Mouse (Mus musculus) yolk sac, embryonic 10.5 days (tissue): Measurements from ENCODE around the gene Pgghg.

ENCODE experiments used
- DNase-seq: peaks from one replicate; pipeline ENCODE4 v3.0.0-alpha.2; 2017; ENCODE audit warnings: low spot score

The Pgghg gene

DNA sequence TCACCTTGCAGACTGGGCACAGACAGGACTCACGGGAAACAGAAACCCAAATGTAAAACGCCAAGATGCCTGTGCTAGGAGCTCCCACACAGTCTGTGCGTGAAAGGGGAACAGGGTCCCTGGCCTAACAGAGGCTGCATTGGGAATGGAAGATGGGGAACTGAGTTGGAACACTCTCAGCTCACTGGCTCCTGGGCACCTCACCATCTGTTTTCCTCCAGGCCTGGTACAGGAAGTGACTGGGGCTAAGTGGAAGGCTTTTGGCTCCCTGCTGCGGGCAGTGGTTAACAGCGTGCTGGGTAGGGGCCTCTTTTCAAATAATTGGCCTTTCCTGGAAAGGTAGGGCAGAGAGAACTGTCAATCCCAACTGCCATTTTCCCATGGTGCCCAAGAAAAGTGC lies 49.4 kb downstream of the Pgghg start:
- DNase-seq, result no peak

DNA sequence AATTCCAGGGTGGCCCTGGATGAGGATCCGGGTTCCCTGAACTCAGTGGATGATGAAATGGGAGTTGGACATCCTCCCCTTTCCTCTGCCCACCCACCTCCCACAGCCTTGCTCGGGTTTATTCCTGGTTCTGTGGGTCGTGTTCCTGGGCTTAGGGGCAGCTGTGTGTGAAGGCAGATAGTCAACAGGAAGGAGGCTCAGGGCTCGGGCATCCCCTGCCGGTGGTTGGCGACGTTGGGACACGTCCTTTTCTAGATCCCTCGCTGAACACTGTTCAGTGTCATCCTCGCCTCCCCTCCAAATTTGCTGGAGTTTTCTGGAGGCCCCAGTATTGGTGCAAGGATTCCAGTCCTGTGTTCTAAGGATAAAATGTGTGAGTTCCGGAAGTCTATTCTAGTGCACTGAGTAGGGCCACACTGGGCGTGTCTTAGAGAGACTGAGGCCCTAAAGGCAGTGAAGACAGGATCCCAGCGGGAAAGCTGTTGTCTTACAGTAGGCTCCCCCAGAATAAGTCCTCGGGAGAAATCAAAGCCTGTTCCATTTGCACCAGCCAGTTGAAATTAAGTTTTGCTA lies 50.0 kb downstream of the Pgghg start:
- DNase-seq, result no peak
